Mouse (Mus musculus) hindbrain, embryonic 10.5 days (tissue): ENCODE data around the gene Ccr7. TPM values are rescaled to one million over a fixed set of nuclear protein-coding genes. Genes with fewer than 3 reads are reported as not detected.

Experiments used
- DNase-seq: peaks from one replicate; pipeline ENCODE4 v3.0.0-alpha.2; 2017; ENCODE audit warnings: low spot score
- H3K27ac ChIP-seq: fragments of 300-500 bp; sonication (generic); 2 replicates; pipeline ENCODE4 v1.5.1; 2016; ENCODE audit warnings: mild to moderate bottlenecking, moderate library complexity
- H3K27me3 ChIP-seq: fragments of 300-500 bp; sonication (generic); 2 replicates; pipeline ENCODE4 v1.6.1; 2016; ENCODE audit warnings: mild to moderate bottlenecking; ENCODE audit not compliant: poor library complexity, insufficient read depth, severe bottlenecking
- H3K36me3 ChIP-seq: fragments of 300-500 bp; sonication (generic); 2 replicates; pipeline ENCODE4 v1.6.1; 2016; ENCODE audit warnings: mild to moderate bottlenecking, moderate library complexity
- H3K4me1 ChIP-seq: fragments of 300-500 bp; sonication (generic); replicated peaks from 2 replicates; pipeline ENCODE4 v1.6.1; 2016; ENCODE audit warnings: mild to moderate bottlenecking
- H3K4me3 ChIP-seq: fragments of 300-500 bp; sonication (generic); 2 replicates; pipeline ENCODE4 v1.5.1; 2016; ENCODE audit warnings: mild to moderate bottlenecking, moderate library complexity
- H3K9me3 ChIP-seq: fragments of 300-500 bp; sonication (generic); 2 replicates; pipeline ENCODE4 v1.6.1; 2016; ENCODE audit warnings: mild to moderate bottlenecking, moderate library complexity
- WGBS: fragments of 180-500 bp; shearing (Covaris S2); methylation state at CpG from one replicate; pipeline ENCODE4 v1.1.7; 2016; 5-methylcytosine and 5-hydroxymethylcytosine counted together
- polyA plus RNA-seq: library from polyadenylated mRNA; unstranded; fragments of >200 nt; fragmentation: Nextera tagmentation; extraction: Ambion mirVana; gene quantifications from 2 replicates; pipeline ENCODE4 v1.2.1, GENCODE M21; 2016

Ccr7 gene
- polyA plus RNA-seq, 1 experiment from 2014 or later: 0.25 TPM

- Histone ChIP-seq H3K4me3 (no peak overlapping the region), H3K4me1 (peaks cover 56% of the 10 kb centered on the region), H3K27ac (peak overlapping the region; percentile 56; the same call in 1 of the 2 replicates), H3K27me3 (0 out of 2 replicates have a peak, but pooled peaks cover 4% of the 10 kb centered on the region), H3K36me3 (no peaks in the 10 kb centered on the region), H3K9me3 (no peaks in the 10 kb centered on the region)
- 71% methylated on average over 16 of the region's 16 CpGs for WGBS
- no peak for DNase-seq
These were observed 11.5 kb downstream of the Ccr7 start for GRCm38 (mm10) chr11:99143123-99144082.

- Histone ChIP-seq H3K36me3 (no peaks in the 10 kb centered on the region), H3K4me3 (no peak overlapping the region), H3K27me3 (0 out of 2 replicates have a peak, but pooled peaks cover 4% of the 10 kb centered on the region), H3K9me3 (no peaks in the 10 kb centered on the region), H3K4me1 (peaks cover 48% of the 10 kb centered on the region), H3K27ac (peak overlapping the region; percentile 53)
- WGBS: 72% methylated on average over 18 of the region's 18 CpGs
- no peak for DNase-seq
These were observed 12.3 kb downstream of the Ccr7 start for GRCm38 (mm10) chr11:99142493-99143095.

- Histone ChIP-seq H3K36me3 (no peaks in the 10 kb centered on the region), H3K27ac (peak overlapping the region; percentile 53), H3K27me3 (0 out of 2 replicates have a peak, but pooled peaks cover 4% of the 10 kb centered on the region), H3K9me3 (no peaks in the 10 kb centered on the region), H3K4me1 (peaks cover 43% of the 10 kb centered on the region), H3K4me3 (no peak overlapping the region)
- DNase-seq: no peak
- 73% methylated on average over 6 of the region's 6 CpGs for WGBS
These were observed 12.8 kb downstream of the Ccr7 start for GRCm38 (mm10) chr11:99142046-99142445.

GRCm38 (mm10) chr11:99141600-99141999 lies 13.3 kb downstream of the Ccr7 start:
- Histone ChIP-seq H3K27me3 (0 out of 2 replicates have a peak, but pooled peaks cover 4% of the 10 kb centered on the region), H3K9me3 (no peaks in the 10 kb centered on the region), H3K36me3 (no peaks in the 10 kb centered on the region), H3K27ac (peak overlapping the region; percentile 53; the same call in 1 of the 2 replicates), H3K4me3 (no peak overlapping the region), H3K4me1 (peaks cover 42% of the 10 kb centered on the region)
- 61% methylated on average over 7 of the region's 7 CpGs for WGBS
- DNase-seq: peak; percentile 49

- H3K36me3 ChIP-seq: no peaks in the 10 kb centered on the region
- no peaks in the 10 kb centered on the region for H3K9me3 ChIP-seq
- H3K4me1 ChIP-seq: peaks cover 52% of the 10 kb centered on the region
- 79% methylated on average over 9 of the region's 9 CpGs for WGBS
- H3K27me3 ChIP-seq: no peaks in the 10 kb centered on the region
- H3K4me3 ChIP-seq: no peak overlapping the region
- no peak for DNase-seq
- H3K27ac ChIP-seq: 0 out of 2 replicates have a peak overlapping the region, but pooled peaks have one; percentile 12
These were observed 15.9 kb downstream of the Ccr7 start for GRCm38 (mm10) chr11:99138976-99139375.

- H3K9me3 ChIP-seq: no peaks in the 10 kb centered on the region
- H3K4me1 ChIP-seq: peaks cover 53% of the 10 kb centered on the region
- H3K27ac ChIP-seq: no peak overlapping the region
- H3K36me3 ChIP-seq: no peaks in the 10 kb centered on the region
- H3K4me3 ChIP-seq: no peak overlapping the region
- 77% methylated on average over 4 of the region's 4 CpGs for WGBS
- no peaks in the 10 kb centered on the region for H3K27me3 ChIP-seq
- no peak for DNase-seq
These were observed 17.5 kb downstream of the Ccr7 start for GRCm38 (mm10) chr11:99137385-99137784.

- peaks cover 54% of the 10 kb centered on the region for H3K4me1 ChIP-seq
- H3K36me3 ChIP-seq: no peaks in the 10 kb centered on the region
- whole genome bisulfite sequencing: 70% methylated on average over 4 of the region's 4 CpGs
- no peaks in the 10 kb centered on the region for H3K27me3 ChIP-seq
- DNase-seq: no peak
- no peaks in the 10 kb centered on the region for H3K9me3 ChIP-seq
- peak overlapping the region; percentile 74 for H3K27ac ChIP-seq
- H3K4me3 ChIP-seq: no peak overlapping the region
These were observed 17.9 kb downstream of the Ccr7 start for GRCm38 (mm10) chr11:99136961-99137360.

- DNase-seq: no peak
- H3K9me3 ChIP-seq: no peaks in the 10 kb centered on the region
- H3K4me1 ChIP-seq: peaks cover 54% of the 10 kb centered on the region
- H3K4me3 ChIP-seq: no peak overlapping the region
- H3K36me3 ChIP-seq: no peaks in the 10 kb centered on the region
- H3K27ac ChIP-seq: peak overlapping the region; percentile 74
- 45% methylated on average over 3 of the region's 3 CpGs for WGBS
- 0 out of 2 replicates have a peak, but pooled peaks cover 2% of the 10 kb centered on the region for H3K27me3 ChIP-seq
These were observed 18.5 kb downstream of the Ccr7 start for GRCm38 (mm10) chr11:99136361-99136760.

- no peaks in the 10 kb centered on the region for H3K36me3 ChIP-seq
- H3K9me3 ChIP-seq: no peaks in the 10 kb centered on the region
- H3K27ac ChIP-seq: peak overlapping the region; percentile 36; the same call in 1 of the 2 replicates
- DNase-seq: no peak
- H3K4me1 ChIP-seq: peaks cover 58% of the 10 kb centered on the region
- 0 out of 2 replicates have a peak, but pooled peaks cover 3% of the 10 kb centered on the region for H3K27me3 ChIP-seq
- no peak overlapping the region for H3K4me3 ChIP-seq
- WGBS: 77% methylated on average over 8 of the region's 8 CpGs
These were observed 19.8 kb downstream of the Ccr7 start for GRCm38 (mm10) chr11:99135047-99135440.

- 0 out of 2 replicates have a peak, but pooled peaks cover 3% of the 10 kb centered on the region for H3K27me3 ChIP-seq
- no peak for DNase-seq
- peaks cover 60% of the 10 kb centered on the region for H3K4me1 ChIP-seq
- peak overlapping the region; percentile 36 for H3K27ac ChIP-seq
- WGBS: 60% methylated on average over 15 of the region's 15 CpGs
- no peaks in the 10 kb centered on the region for H3K9me3 ChIP-seq
- no peaks in the 10 kb centered on the region for H3K36me3 ChIP-seq
- no peak overlapping the region for H3K4me3 ChIP-seq
These were observed 20.4 kb downstream of the Ccr7 start for GRCm38 (mm10) chr11:99134266-99135046.

GRCm38 (mm10) chr11:99133285-99133897 lies 21.5 kb downstream of the Ccr7 start:
- H3K9me3 ChIP-seq: no peaks in the 10 kb centered on the region
- H3K27ac ChIP-seq: peak overlapping the region; percentile 36
- no peak overlapping the region for H3K4me3 ChIP-seq
- 43% methylated on average over 5 of the region's 5 CpGs for WGBS
- H3K27me3 ChIP-seq: 0 out of 2 replicates have a peak, but pooled peaks cover 3% of the 10 kb centered on the region
- peaks cover 61% of the 10 kb centered on the region for H3K4me1 ChIP-seq
- DNase-seq: no peak
- H3K36me3 ChIP-seq: no peaks in the 10 kb centered on the region
